Mouse (Mus musculus) heart, postnatal 0 days (tissue): ENCODE results near the gene Paxx. TPM values are rescaled to one million over a fixed set of nuclear protein-coding genes. Genes with fewer than 3 reads are reported as not detected.
A peak's percentile ranks its signal among the peaks of the same experiment; 100 is the strongest.

ENCODE experiments used
- ATAC-seq: fragments of 200-750 bp; cut with Nextera tagmentation; 2 replicates; pipeline ENCODE4 v1.8.0; 2017; ENCODE audit warnings: low read depth, moderate number of reproducible peaks, moderate library complexity; ENCODE audit not compliant: insufficient read depth
- DNase-seq: peaks from one replicate; pipeline ENCODE4 v3.0.0-alpha.2; 2016; ENCODE audit warnings: low spot score
- H3K27ac ChIP-seq: fragments of 300-500 bp; sonication (generic); 2 replicates; pipeline ENCODE4 v1.5.1; 2014; ENCODE audit warnings: low read depth, mild to moderate bottlenecking
- H3K27me3 ChIP-seq: fragments of 300-500 bp; sonication (generic); 2 replicates; pipeline ENCODE4 v1.6.1; 2014; ENCODE audit warnings: low read length, mixed read lengths; ENCODE audit not compliant: control insufficient read depth, insufficient read depth
- H3K36me3 ChIP-seq: fragments of 300-500 bp; sonication (generic); replicated peaks from 2 replicates; pipeline ENCODE4 v1.6.1; 2014; ENCODE audit warnings: low read length, mixed read lengths; ENCODE audit not compliant: control insufficient read depth, insufficient read depth
- H3K4me1 ChIP-seq: fragments of 300-500 bp; sonication (generic); 2 replicates; pipeline ENCODE4 v1.6.1; 2014; ENCODE audit warnings: antibody characterized with exemption; ENCODE audit not compliant: control insufficient read depth, insufficient read depth
- H3K4me2 ChIP-seq: fragments of 300-500 bp; sonication (generic); 2 replicates; pipeline ENCODE4 v1.6.1; 2014; ENCODE audit warnings: low read depth, mild to moderate bottlenecking, low read length, moderate library complexity
- H3K4me3 ChIP-seq: fragments of 300-500 bp; sonication (generic); 2 replicates; pipeline ENCODE4 v1.5.1; 2014; ENCODE audit warnings: low read depth, low read length
- H3K9ac ChIP-seq: fragments of 300-500 bp; sonication (generic); replicated peaks from 2 replicates; pipeline ENCODE4 v1.6.1; 2014; ENCODE audit warnings: low read depth, low read length, mixed read lengths
- H3K9me3 ChIP-seq: fragments of 300-500 bp; sonication (generic); replicated peaks from 2 replicates; pipeline ENCODE4 v1.6.1; 2016; ENCODE audit warnings: low read length; ENCODE audit not compliant: control insufficient read depth
- CTCF ChIP-seq: IDR thresholded peaks from 2 replicates; pipeline ENCODE4 v1.5.1; 2016; ENCODE audit warnings: antibody characterized with exemption, control low read depth, low read depth
- EP300 ChIP-seq: IDR thresholded peaks from 2 replicates; pipeline ENCODE4 v1.6.1; 2016; ENCODE audit warnings: antibody characterized with exemption, low read depth
- WGBS: fragments of 180-500 bp; shearing (Covaris S2); extraction: QIAGEN DNeasy Blood & Tissue Kit; methylation state at CpG from one replicate; pipeline ENCODE4 v1.1.7; 2014; 5-methylcytosine and 5-hydroxymethylcytosine counted together
- polyA plus RNA-seq: library from polyadenylated mRNA; unstranded; fragments of >200 nt; fragmentation: Nextera tagmentation; extraction: Ambion mirVana; gene quantifications from 2 replicates; pipeline ENCODE4 v1.2.1, GENCODE M21; 2015
- total RNA-seq: library from RNA; depleted of rRNA; stranded (reverse); fragments of >200 nt; gene quantifications from 2 replicates; pipeline ENCODE4 v1.2.3, GENCODE M21; 2014; ENCODE audit warnings: low replicate concordance

Gene Paxx
- total and polyA plus RNA-seq, 2 experiments from 2014 or later: 45.5 to 71.9 TPM

DNA sequence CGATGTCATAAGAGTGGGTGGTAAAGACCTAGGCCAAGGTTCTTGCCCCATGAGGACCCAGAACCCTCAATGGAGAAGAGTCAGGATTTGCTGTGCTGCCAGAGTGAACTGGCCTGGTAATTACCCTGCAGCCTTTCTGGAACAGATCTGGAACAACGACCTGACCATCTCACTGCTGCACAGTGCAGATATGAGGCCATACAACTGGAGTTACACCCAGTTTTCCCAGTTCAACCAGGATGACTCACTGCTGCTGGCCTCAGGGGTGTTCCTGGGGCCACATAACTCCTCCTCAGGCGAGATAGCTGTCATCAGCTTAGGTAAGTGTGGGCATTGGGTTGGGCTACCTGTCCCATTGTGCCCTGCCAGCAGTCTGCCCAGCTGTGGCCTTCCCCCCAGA is 41.8 kb upstream of the Paxx start:
- Histone ChIP-seq H3K4me3 (no peak overlapping the region), H3K27me3 (no peaks in the 10 kb centered on the region), H3K9me3 (no peaks in the 10 kb centered on the region), H3K4me2 (no peak overlapping the region), H3K36me3 (peaks cover 34% of the 10 kb centered on the region), H3K9ac (no peak overlapping the region), H3K27ac (no peak overlapping the region), H3K4me1 (peaks cover 15% of the 10 kb centered on the region)
- no peak for ATAC-seq
- WGBS: 76% methylated on average over 3 of the region's 3 CpGs
- no peak for TF ChIP-seq CTCF
- no peak for TF ChIP-seq EP300
- no peak for DNase-seq

DNA sequence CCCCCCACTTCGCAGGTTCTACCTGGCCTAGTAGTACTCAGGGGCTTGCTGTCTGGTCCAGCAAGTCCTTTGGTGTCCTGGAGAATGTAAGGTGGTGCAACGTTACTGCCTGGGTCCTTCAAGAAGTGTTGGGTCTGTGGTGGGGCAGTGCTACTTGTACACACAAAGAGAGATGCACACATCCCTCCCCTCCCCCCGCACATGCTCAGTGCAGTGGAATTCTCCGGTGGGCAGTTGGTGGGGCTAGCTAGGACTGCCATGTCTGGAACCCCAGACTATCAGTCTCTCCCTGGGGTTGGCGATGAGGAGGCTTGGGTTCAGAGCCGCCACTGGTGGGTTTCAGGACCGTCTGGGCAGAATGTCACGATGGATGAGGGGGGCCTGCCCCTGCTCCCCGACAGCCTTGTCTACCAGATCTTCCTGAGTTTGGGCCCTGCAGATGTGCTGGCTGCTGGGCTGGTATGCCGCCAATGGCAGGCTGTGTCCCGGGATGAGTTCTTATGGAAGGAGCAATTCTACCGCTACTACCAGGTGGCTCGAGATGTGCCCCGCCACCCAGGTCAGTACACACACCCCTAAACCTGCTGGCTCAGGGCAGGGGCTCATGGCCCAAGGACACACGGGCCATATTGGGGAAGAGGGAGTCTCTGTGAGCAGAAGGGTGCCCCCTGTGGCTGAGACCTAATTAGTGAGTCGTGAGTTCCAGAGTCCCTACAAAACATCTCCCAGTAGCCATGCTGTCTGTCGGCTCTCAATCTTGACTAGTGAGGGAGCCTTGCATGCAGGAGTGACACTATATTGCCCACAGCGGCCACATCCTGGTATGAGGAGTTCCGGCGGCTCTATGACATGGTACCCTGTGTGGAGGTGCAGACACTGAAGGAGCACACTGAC is 40.9 kb upstream of the Paxx start, which contains the start of gene C8g:
TSS of gene C8g (minus strand) at position 127 of the 894 bp plus-strand sequence.
- H3K4me2 ChIP-seq: peak within 1 kb of the TSS; percentile 96
- 69% methylated on average over 20 of the region's 20 CpGs for WGBS
- peak within 1 kb of the TSS; percentile 96 for H3K9ac ChIP-seq
- H3K27ac ChIP-seq: peak within 1 kb of the TSS; percentile 77
- peaks cover 15% of the 10 kb centered on the region for H3K4me1 ChIP-seq
- no peaks in the 10 kb centered on the region for H3K9me3 ChIP-seq
- peaks cover 34% of the 10 kb centered on the region for H3K36me3 ChIP-seq
- H3K27me3 ChIP-seq: no peaks in the 10 kb centered on the region
- DNase-seq (no peak), ATAC-seq (no peak)
- no peak for TF ChIP-seq EP300
- TF ChIP-seq CTCF: no peak
- peak within 1 kb of the TSS; percentile 91 for H3K4me3 ChIP-seq

DNA sequence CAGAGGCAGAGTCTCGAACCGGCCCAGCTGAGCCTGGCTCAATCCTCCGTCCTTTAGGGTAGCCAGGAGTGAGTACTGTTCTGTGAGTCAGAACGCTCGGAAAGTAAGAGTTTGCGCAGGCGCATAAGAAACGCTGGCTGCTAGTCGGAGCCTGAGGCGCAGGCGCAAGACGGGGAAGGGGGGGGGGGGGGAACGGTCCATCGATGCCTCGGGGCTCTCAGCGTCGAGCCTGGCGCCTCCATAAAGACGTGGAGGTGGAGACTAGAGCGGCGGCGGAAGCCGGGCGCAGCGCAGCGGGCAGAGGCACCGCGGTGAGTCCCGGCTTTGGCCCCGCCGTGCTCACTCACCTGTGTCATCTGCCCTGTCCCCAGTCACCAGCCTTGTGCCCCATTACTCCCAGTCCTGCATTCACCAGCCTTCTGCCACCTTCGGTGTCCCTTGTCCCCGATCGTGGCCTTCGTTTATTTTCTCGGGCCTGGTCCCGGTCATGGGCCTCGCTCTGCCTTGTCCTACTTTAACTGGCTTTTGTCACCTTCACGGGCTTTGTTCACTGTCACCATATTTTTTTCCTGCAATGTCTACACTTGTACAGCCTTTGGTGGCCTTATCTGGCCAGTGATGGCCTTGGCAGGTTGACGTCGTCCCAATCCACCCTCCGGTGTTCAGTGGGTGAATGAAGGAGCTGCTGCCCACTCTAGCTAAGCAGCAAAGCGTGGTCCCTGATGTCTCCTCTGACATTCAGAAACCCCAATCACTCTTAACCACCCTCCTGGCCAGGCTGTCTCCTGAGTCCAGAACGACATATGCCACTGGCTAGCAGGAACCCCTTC is 39.9 kb upstream of the Paxx start, which contains the start of gene Fbxw5:
TSS of gene Fbxw5 (plus strand) at position 175 of the 830 bp plus-strand sequence.
- peak within 1 kb of the TSS; percentile 96 for H3K4me2 ChIP-seq
- H3K4me1 ChIP-seq: peaks cover 15% of the 10 kb centered on the region
- H3K9me3 ChIP-seq: no peaks in the 10 kb centered on the region
- TF ChIP-seq EP300 (no peak), CTCF (no peak)
- peaks cover 34% of the 10 kb centered on the region for H3K36me3 ChIP-seq
- ATAC-seq (peak; percentile 92), DNase-seq (peak; percentile 95)
- H3K4me3 ChIP-seq: peak within 1 kb of the TSS; percentile 91
- no peaks in the 10 kb centered on the region for H3K27me3 ChIP-seq
- H3K9ac ChIP-seq: peak within 1 kb of the TSS; percentile 96
- peak within 1 kb of the TSS; percentile 77 for H3K27ac ChIP-seq
- WGBS: under 1% methylated on average over 44 of the region's 44 CpGs

DNA sequence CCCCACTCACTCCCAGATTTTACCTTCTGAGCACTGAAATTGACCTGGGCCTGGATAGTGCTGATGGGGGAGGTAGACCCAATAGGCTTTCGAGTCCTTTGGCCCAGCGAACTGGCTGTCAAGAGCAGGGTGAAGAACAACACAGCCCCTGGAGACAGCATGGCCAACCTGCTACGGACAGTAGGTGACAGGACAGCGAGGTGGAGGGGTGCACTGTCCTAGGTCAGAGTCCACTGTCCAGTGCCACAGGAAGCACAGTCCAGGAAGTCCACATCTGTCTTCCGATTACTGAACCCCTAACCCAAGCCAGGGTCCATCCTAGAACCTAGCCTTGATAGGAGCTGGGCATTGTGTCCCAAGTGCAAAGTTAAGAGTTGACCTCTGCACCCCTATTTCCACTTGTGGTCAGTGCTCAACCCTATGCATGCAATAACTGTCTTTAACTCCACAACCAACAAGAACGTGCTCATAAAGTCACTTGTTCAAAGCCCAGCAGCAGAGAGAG is 39.2 kb upstream of the Paxx start:
- DNase-seq: no peak
- peaks cover 27% of the 10 kb centered on the region for H3K36me3 ChIP-seq
- H3K9ac ChIP-seq: peak overlapping the region; percentile 54
- H3K9me3 ChIP-seq: no peaks in the 10 kb centered on the region
- TF ChIP-seq CTCF: no peak
- TF ChIP-seq EP300: no peak
- 62% methylated on average over 6 of the region's 6 CpGs for WGBS
- peak overlapping the region; percentile 91 for H3K4me3 ChIP-seq
- 0 out of 2 replicates have a peak, but pooled peaks cover 2% of the 10 kb centered on the region for H3K27me3 ChIP-seq
- H3K4me2 ChIP-seq: peak overlapping the region; percentile 96
- peak overlapping the region; percentile 74 for H3K27ac ChIP-seq
- ATAC-seq: no peak
- peaks cover 15% of the 10 kb centered on the region for H3K4me1 ChIP-seq
